Mouse (Mus musculus) limb, embryonic 11.5 days (tissue): ENCODE measurements at regions not wholly inside any gene's neighbourhood (a gene's known extent, or its start where the extent isn't known, plus 50 kb on each side); places are given as distances from the start of the nearest gene placed in this dataset.

ENCODE experiments used
- ATAC-seq: fragments of 200-750 bp; cut with Nextera tagmentation; 2 replicates; pipeline ENCODE4 v1.8.0; 2017; ENCODE audit warnings: low read depth; ENCODE audit not compliant: insufficient number of reproducible peaks, low FRiP score, low TSS enrichment
- DNase-seq: peaks from one replicate; pipeline ENCODE4 v3.0.0-alpha.2; 2015; ENCODE audit warnings: low spot score
- H3K27ac ChIP-seq: fragments of 300-500 bp; sonication (generic); replicated peaks from 2 replicates; pipeline ENCODE4 v1.5.1; 2014; ENCODE audit warnings: low read depth, mild to moderate bottlenecking, low read length
- H3K27me3 ChIP-seq: fragments of 300-500 bp; sonication (generic); 2 replicates; pipeline ENCODE4 v1.6.1; 2014; ENCODE audit warnings: mild to moderate bottlenecking, low read length, mixed read lengths; ENCODE audit not compliant: control insufficient read depth, insufficient read depth
- H3K36me3 ChIP-seq: fragments of 300-500 bp; sonication (generic); 2 replicates; pipeline ENCODE4 v1.6.1; 2014; ENCODE audit warnings: mild to moderate bottlenecking, low read length, moderate library complexity, mixed read lengths; ENCODE audit not compliant: control insufficient read depth, insufficient read depth
- H3K4me1 ChIP-seq: fragments of 300-500 bp; sonication (generic); 2 replicates; pipeline ENCODE4 v1.6.1; 2014; ENCODE audit warnings: low read length, mixed read lengths; ENCODE audit not compliant: control insufficient read depth, insufficient read depth
- H3K4me2 ChIP-seq: fragments of 300-500 bp; sonication (generic); 2 replicates; pipeline ENCODE4 v1.6.1; 2014; ENCODE audit warnings: low read depth, mild to moderate bottlenecking, moderate library complexity; ENCODE audit not compliant: severe bottlenecking
- H3K4me3 ChIP-seq: fragments of 300-500 bp; sonication (generic); 2 replicates; pipeline ENCODE4 v1.5.1; 2014; ENCODE audit warnings: low read depth, low read length
- H3K9ac ChIP-seq: fragments of 300-500 bp; sonication (generic); 2 replicates; pipeline ENCODE4 v1.6.1; 2014; ENCODE audit warnings: mild to moderate bottlenecking, low read length
- H3K9me3 ChIP-seq: fragments of 300-500 bp; sonication (generic); 2 replicates; pipeline ENCODE4 v1.6.1; 2016; ENCODE audit warnings: low read length; ENCODE audit not compliant: control insufficient read depth
- WGBS: fragments of 180-500 bp; shearing (Covaris S2); extraction: QIAGEN DNeasy Blood & Tissue Kit; methylation state at CpG from one replicate; pipeline ENCODE4 v1.1.7; 2014; 5-methylcytosine and 5-hydroxymethylcytosine counted together

DNA sequence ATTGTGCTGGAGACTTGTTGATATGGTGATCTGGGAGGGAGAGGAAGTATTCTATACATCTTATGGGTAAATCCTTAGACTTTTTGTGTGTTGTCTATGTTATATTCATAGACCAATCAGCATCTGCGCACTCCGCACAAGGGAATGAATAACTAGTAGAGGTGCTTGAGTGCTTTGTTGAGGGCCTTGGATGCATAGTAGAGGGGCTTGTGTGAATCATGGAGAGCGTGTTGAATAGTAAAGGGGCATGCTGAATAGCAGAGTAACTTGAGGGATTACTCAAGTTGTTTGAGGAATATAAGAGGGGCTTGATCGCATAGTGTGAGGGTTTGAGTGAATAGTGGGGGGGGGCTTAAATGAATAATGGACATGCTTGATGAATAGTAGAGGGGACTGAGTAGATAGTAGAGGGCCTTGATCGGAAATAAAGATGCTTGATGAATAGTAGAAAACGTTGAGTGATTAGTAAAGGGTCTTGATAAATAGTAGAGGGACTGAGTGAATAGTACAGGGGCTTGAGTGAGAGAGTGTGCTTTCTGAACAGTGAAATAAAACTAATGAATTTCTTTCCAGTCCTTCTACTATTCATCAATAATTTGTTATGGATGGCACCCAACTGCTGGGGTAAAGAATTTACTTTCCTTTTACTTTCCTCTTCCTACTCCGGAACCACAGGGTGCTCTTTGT is 2849.5 kb upstream of the Lrrc6 start:
- Histone ChIP-seq H3K9ac (no peak overlapping the region), H3K27me3 (no peaks in the 10 kb centered on the region), H3K27ac (no peak overlapping the region), H3K9me3 (no peaks in the 10 kb centered on the region), H3K36me3 (no peaks in the 10 kb centered on the region), H3K4me1 (no peaks in the 10 kb centered on the region), H3K4me3 (no peak overlapping the region), H3K4me2 (no peak overlapping the region)
- 92% methylated on average over 7 of the region's 7 CpGs for WGBS
- ATAC-seq (no peak), DNase-seq (no peak)

DNA sequence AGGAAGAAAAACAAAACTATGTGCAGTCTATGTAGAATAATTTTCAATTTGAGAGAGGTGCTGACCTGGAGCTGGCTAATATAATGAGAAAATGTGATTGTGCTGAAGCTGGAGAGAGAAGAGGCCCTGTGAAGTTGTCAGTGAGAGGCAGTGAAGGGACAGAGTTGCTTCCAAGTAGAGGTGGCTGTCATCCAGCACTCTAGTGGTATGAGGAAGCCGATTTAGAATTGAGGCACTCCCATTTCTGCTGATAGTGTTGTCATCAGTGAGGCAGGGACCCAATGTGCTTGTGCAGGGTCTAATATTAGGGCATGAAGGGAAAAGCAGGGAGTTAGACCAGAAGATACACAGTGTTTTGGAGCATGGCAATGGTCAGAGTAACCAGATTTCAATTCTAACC is 2845.4 kb upstream of the Lrrc6 start:
- Histone ChIP-seq H3K9me3 (no peaks in the 10 kb centered on the region), H3K27me3 (no peaks in the 10 kb centered on the region), H3K4me1 (no peaks in the 10 kb centered on the region), H3K9ac (no peak overlapping the region), H3K4me2 (no peak overlapping the region), H3K27ac (no peak overlapping the region), H3K36me3 (no peaks in the 10 kb centered on the region), H3K4me3 (no peak overlapping the region)
- 81% methylated on average over 1 of the region's 1 CpGs for WGBS
- DNase-seq: no peak
- ATAC-seq: no peak

DNA sequence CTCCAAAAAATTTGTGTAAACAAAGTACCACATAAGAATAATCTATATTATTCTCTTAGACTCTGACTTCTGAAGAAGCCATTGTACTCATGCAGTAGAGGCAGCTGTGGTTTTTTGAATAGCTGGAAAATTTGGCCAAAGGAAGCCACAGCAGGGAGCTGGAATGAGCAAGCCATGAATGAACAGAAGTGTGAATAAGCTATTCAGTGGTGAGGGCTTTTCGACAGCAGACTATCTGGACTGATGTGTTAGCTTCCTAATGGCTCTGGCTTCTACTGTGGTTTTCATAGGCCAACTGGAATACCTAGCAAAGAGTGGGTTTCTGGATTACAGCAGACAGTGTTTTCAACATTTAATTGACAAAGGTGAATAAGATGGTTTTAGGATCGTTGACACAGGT is 2842.0 kb upstream of the Lrrc6 start:
- DNase-seq (no peak), ATAC-seq (no peak)
- no peak overlapping the region for H3K4me3 ChIP-seq
- no peak overlapping the region for H3K4me2 ChIP-seq
- H3K36me3 ChIP-seq: no peaks in the 10 kb centered on the region
- H3K4me1 ChIP-seq: no peaks in the 10 kb centered on the region
- no peaks in the 10 kb centered on the region for H3K9me3 ChIP-seq
- no peaks in the 10 kb centered on the region for H3K27me3 ChIP-seq
- 78% methylated on average over 2 of the region's 2 CpGs for WGBS
- H3K27ac ChIP-seq: no peak overlapping the region
- no peak overlapping the region for H3K9ac ChIP-seq

- 75% methylated on average over 2 of the region's 2 CpGs for WGBS
- ATAC-seq (no peak), DNase-seq (no peak)
- Histone ChIP-seq H3K4me2 (no peak overlapping the region), H3K36me3 (no peaks in the 10 kb centered on the region), H3K9ac (no peak overlapping the region), H3K4me1 (no peaks in the 10 kb centered on the region), H3K9me3 (no peaks in the 10 kb centered on the region), H3K27ac (no peak overlapping the region), H3K4me3 (no peak overlapping the region), H3K27me3 (no peaks in the 10 kb centered on the region)
Measured at GRCm38 (mm10) chr15:69336491-69336890, 2835.8 kb upstream of the Lrrc6 start.

DNA sequence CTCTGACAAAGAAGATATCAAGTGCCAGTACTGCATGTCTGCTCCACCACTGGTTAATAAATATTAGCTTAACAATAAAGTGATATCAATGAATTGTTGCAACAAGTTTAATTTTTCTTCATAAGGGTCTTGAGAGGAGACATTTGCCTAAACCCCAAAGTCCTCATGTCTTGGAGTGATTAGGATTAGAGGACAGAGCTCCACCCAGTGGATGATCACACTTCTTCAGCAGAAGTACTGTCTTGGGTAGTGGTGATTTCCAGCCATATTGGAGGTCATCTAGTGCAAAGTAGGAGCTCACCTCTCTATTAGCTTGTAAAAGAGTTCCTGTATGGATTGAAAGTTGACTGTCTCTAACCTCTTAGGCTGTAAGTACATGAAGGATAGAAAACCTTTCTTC is 2825.8 kb upstream of the Lrrc6 start:
- Histone ChIP-seq H3K27me3 (no peaks in the 10 kb centered on the region), H3K9me3 (no peaks in the 10 kb centered on the region), H3K27ac (no peak overlapping the region), H3K4me2 (no peak overlapping the region), H3K4me1 (no peaks in the 10 kb centered on the region), H3K4me3 (no peak overlapping the region), H3K9ac (no peak overlapping the region), H3K36me3 (no peaks in the 10 kb centered on the region)
- no peak for DNase-seq
- ATAC-seq: no peak

DNA sequence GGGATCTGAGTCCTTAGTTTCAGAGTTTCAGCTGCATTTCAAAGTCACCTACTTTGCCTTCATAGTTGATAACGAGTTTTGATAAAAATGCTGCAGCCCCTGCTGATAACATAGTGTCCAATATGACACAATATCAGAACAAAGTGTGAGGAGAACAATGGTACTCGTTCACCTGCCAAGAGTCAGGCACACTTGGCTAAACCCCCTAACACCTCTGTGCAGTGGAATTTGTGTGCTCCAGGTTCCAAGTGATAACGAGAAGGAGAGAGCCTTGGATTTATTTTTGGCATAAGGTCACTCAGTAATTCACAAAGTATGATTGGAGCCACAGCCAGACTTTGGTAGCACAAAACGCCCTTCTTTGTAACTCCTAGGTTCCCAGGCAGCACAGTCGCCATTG is 2802.4 kb upstream of the Lrrc6 start:
- H3K9me3 ChIP-seq: no peaks in the 10 kb centered on the region
- no peaks in the 10 kb centered on the region for H3K4me1 ChIP-seq
- no peak for ATAC-seq
- no peak overlapping the region for H3K4me3 ChIP-seq
- WGBS: 70% methylated on average over 5 of the region's 5 CpGs
- H3K9ac ChIP-seq: no peak overlapping the region
- H3K36me3 ChIP-seq: no peaks in the 10 kb centered on the region
- no peak overlapping the region for H3K4me2 ChIP-seq
- no peaks in the 10 kb centered on the region for H3K27me3 ChIP-seq
- H3K27ac ChIP-seq: no peak overlapping the region
- DNase-seq: no peak

- H3K9me3 ChIP-seq: no peaks in the 10 kb centered on the region
- 15% methylated on average over 1 of the region's 1 CpGs for WGBS
- no peak overlapping the region for H3K4me2 ChIP-seq
- H3K4me3 ChIP-seq: no peak overlapping the region
- no peak for DNase-seq
- no peaks in the 10 kb centered on the region for H3K27me3 ChIP-seq
- no peaks in the 10 kb centered on the region for H3K4me1 ChIP-seq
- no peak for ATAC-seq
- no peak overlapping the region for H3K9ac ChIP-seq
- H3K36me3 ChIP-seq: no peaks in the 10 kb centered on the region
- H3K27ac ChIP-seq: no peak overlapping the region
Measured at GRCm38 (mm10) chr15:69291273-69291672, 2790.6 kb upstream of the Lrrc6 start.

DNA sequence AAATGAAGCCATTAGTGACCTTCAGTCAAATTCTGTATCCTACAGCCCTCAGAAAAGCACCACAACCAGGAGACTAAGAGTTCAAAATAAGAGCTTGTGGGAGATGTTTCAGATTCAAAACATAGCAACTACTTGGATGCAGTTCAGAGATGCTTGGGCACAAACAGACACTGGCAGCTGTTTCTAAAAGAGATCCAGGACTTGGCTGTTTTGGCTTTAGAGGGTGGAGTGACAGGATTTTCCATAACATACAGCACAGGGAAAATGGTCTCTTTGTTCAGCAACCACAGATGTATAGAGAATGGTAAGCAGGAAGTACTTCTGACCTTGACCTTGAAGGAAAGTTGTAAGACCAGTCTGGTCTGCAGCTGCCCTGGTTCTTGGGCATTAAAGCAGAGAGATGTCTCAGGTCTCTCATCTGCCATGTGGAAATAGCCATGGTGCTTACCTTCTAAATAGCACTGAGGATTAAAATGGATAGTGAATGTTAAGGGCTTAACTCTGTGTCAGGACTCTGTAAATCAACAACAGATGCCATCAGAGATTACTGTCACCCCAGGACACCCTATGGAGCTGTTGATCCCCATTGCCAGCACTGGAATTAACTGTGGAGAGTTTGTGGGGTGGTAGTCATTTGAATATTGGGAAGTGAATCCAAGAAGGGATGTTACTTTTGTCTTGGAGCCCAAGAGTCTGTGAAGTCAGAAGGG is 2775.0 kb upstream of the Lrrc6 start:
- Histone ChIP-seq H3K4me3 (no peak overlapping the region), H3K4me2 (no peak overlapping the region), H3K9me3 (no peaks in the 10 kb centered on the region), H3K27me3 (no peaks in the 10 kb centered on the region), H3K9ac (no peak overlapping the region), H3K4me1 (no peaks in the 10 kb centered on the region), H3K27ac (no peak overlapping the region), H3K36me3 (no peaks in the 10 kb centered on the region)
- DNase-seq (no peak), ATAC-seq (no peak)
